Mouse (Mus musculus): ENCODE results near the gene Ddost. TPM values are rescaled to one million over a fixed set of nuclear protein-coding genes. Genes with fewer than 3 reads are reported as not detected.

The Ddost gene
- polyA plus RNA-seq, 1 experiment from 2014 or later = 200 TPM

GRCm38 (mm10) chr4:138316369-138316768, 11.8 kb downstream of the Ddost start:
- H3K9me3 ChIP-seq (ENCODE audit: control insufficient read depth, low read length) = no peaks in the 10 kb centered on the region
- H3K36me3 ChIP-seq (ENCODE audit: control insufficient read depth, insufficient read depth, low read length) = peaks cover 5% of the 10 kb centered on the region; the same call in 1 of the 2 replicates
- WGBS = 85% methylated on average over 6 of the region's 6 CpGs
- DNase-seq (ENCODE audit: low spot score) (no peak), ATAC-seq (replicated peaks; ENCODE audit: low FRiP score) (no peak)
- H3K27me3 ChIP-seq (ENCODE audit: control insufficient read depth, insufficient read depth, low read length) = no peaks in the 10 kb centered on the region
- H3K9ac ChIP-seq (ENCODE audit: low read length) = no peak overlapping the region
- no peak overlapping the region for H3K4me3 ChIP-seq (ENCODE audit: low read depth, low read length)
- no peak overlapping the region for H3K4me2 ChIP-seq (ENCODE audit: low read depth, low read length, severe bottlenecking)
- no peak overlapping the region for H3K27ac ChIP-seq (ENCODE audit: low read depth, low read length)
- H3K4me1 ChIP-seq (replicated peaks; ENCODE audit: control insufficient read depth, insufficient read depth, low read length) = no peaks in the 10 kb centered on the region

GRCm38 (mm10) chr4:138318509-138319266, 14.2 kb downstream of the Ddost start:
- WGBS = 53% methylated on average over 6 of the region's 6 CpGs
- H3K9ac ChIP-seq (ENCODE audit: low read length) = no peak overlapping the region
- H3K4me2 ChIP-seq (ENCODE audit: low read depth, low read length, severe bottlenecking) = no peak overlapping the region
- DNase-seq (ENCODE audit: low spot score) (peak; percentile 79), ATAC-seq (replicated peaks; ENCODE audit: low FRiP score) (peak; percentile 31; the same call in 1 of the 2 replicates)
- H3K36me3 ChIP-seq (ENCODE audit: control insufficient read depth, insufficient read depth, low read length) = no peaks in the 10 kb centered on the region
- no peaks in the 10 kb centered on the region for H3K27me3 ChIP-seq (ENCODE audit: control insufficient read depth, insufficient read depth, low read length)
- no peak overlapping the region for H3K4me3 ChIP-seq (ENCODE audit: low read depth, low read length)
- no peak overlapping the region for H3K27ac ChIP-seq (ENCODE audit: low read depth, low read length)
- H3K4me1 ChIP-seq (replicated peaks; ENCODE audit: control insufficient read depth, insufficient read depth, low read length) = peaks cover 9% of the 10 kb centered on the region; the same call in 1 of the 2 replicates
- no peaks in the 10 kb centered on the region for H3K9me3 ChIP-seq (ENCODE audit: control insufficient read depth, low read length)

DNA sequence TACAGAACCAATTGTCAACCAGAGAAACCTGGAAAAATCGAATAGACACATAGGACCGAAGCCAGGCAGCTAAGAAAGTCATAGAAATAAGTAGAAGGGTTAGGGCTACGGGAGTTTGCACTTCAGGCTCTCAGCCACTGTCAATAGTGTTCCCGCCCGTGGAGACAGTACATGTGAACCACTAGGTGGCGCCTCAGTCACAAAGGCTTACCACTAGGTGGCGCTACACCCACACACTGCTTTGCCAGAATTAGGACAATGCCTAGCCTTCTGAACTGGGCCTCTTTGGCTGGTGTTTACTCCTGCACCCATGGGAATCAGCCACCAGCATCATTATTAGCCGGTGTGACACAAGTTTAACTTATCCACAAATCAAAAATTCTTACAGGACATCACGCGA, 15.0 kb downstream of the Ddost start:
- DNase-seq (ENCODE audit: low spot score) (peak; percentile 90), ATAC-seq (replicated peaks; ENCODE audit: low FRiP score) (0 out of 2 replicates have a peak, but pooled peaks have one; percentile 31)
- 33% methylated on average over 10 of the region's 10 CpGs for WGBS
- no peak overlapping the region for H3K27ac ChIP-seq (ENCODE audit: low read depth, low read length)
- H3K27me3 ChIP-seq (ENCODE audit: control insufficient read depth, insufficient read depth, low read length) = no peaks in the 10 kb centered on the region
- peaks cover 9% of the 10 kb centered on the region; the same call in 1 of the 2 replicates for H3K4me1 ChIP-seq (replicated peaks; ENCODE audit: control insufficient read depth, insufficient read depth, low read length)
- no peak overlapping the region for H3K4me2 ChIP-seq (ENCODE audit: low read depth, low read length, severe bottlenecking)
- H3K9ac ChIP-seq (ENCODE audit: low read length) = no peak overlapping the region
- H3K9me3 ChIP-seq (ENCODE audit: control insufficient read depth, low read length) = no peaks in the 10 kb centered on the region
- no peaks in the 10 kb centered on the region for H3K36me3 ChIP-seq (ENCODE audit: control insufficient read depth, insufficient read depth, low read length)
- no peak overlapping the region for H3K4me3 ChIP-seq (ENCODE audit: low read depth, low read length)

- Histone ChIP-seq H3K4me1 (replicated peaks; ENCODE audit: control insufficient read depth, insufficient read depth, low read length) (peaks cover 9% of the 10 kb centered on the region; the same call in 1 of the 2 replicates), H3K4me3 (ENCODE audit: low read depth, low read length) (no peak overlapping the region), H3K27ac (ENCODE audit: low read depth, low read length) (no peak overlapping the region), H3K9ac (ENCODE audit: low read length) (no peak overlapping the region), H3K4me2 (ENCODE audit: low read depth, low read length, severe bottlenecking) (no peak overlapping the region), H3K36me3 (ENCODE audit: control insufficient read depth, insufficient read depth, low read length) (no peaks in the 10 kb centered on the region), H3K27me3 (ENCODE audit: control insufficient read depth, insufficient read depth, low read length) (no peaks in the 10 kb centered on the region), H3K9me3 (ENCODE audit: control insufficient read depth, low read length) (no peaks in the 10 kb centered on the region)
- ATAC-seq (replicated peaks; ENCODE audit: low FRiP score) = no peak
- 86% methylated on average over 11 of the region's 11 CpGs for WGBS
- DNase-seq (ENCODE audit: low spot score) = no peak
Measured at GRCm38 (mm10) chr4:138320711-138321110, 16.2 kb downstream of the Ddost start.

- WGBS = 82% methylated on average over 7 of the region's 7 CpGs
- no peak overlapping the region for H3K4me2 ChIP-seq (ENCODE audit: low read depth, low read length, severe bottlenecking)
- no peak for DNase-seq (ENCODE audit: low spot score)
- no peaks in the 10 kb centered on the region for H3K9me3 ChIP-seq (ENCODE audit: control insufficient read depth, low read length)
- H3K27ac ChIP-seq (ENCODE audit: low read depth, low read length) = no peak overlapping the region
- H3K9ac ChIP-seq (ENCODE audit: low read length) = no peak overlapping the region
- no peak overlapping the region for H3K4me3 ChIP-seq (ENCODE audit: low read depth, low read length)
- no peaks in the 10 kb centered on the region for H3K36me3 ChIP-seq (ENCODE audit: control insufficient read depth, insufficient read depth, low read length)
- ATAC-seq (replicated peaks; ENCODE audit: low FRiP score) = no peak
- no peaks in the 10 kb centered on the region for H3K27me3 ChIP-seq (ENCODE audit: control insufficient read depth, insufficient read depth, low read length)
- peaks cover 9% of the 10 kb centered on the region; the same call in 1 of the 2 replicates for H3K4me1 ChIP-seq (replicated peaks; ENCODE audit: control insufficient read depth, insufficient read depth, low read length)
Measured at GRCm38 (mm10) chr4:138321488-138321887, 17.0 kb downstream of the Ddost start.

DNA sequence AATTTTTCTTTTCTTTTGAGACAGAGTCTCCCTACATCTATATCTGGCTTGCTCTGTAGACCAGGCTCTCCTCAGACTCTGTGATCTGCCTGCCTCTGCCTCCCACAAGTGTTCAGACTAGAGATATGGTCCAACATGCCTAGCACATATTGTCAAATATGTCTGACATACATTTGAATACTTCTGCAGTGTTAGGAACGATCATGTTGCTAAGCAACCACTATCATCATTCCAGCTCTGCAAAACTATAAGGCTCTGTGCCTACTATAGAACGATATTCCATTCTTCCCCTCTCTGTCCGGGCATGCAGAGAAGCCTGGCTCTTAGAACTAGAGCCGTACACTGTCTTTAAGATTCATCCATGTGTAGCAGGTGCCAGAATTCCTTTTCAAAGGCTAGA, 18.2 kb downstream of the Ddost start:
- Histone ChIP-seq H3K4me2 (ENCODE audit: low read depth, low read length, severe bottlenecking) (no peak overlapping the region), H3K27me3 (ENCODE audit: control insufficient read depth, insufficient read depth, low read length) (no peaks in the 10 kb centered on the region), H3K4me1 (replicated peaks; ENCODE audit: control insufficient read depth, insufficient read depth, low read length) (peaks cover 9% of the 10 kb centered on the region; the same call in 1 of the 2 replicates), H3K4me3 (ENCODE audit: low read depth, low read length) (no peak overlapping the region), H3K36me3 (ENCODE audit: control insufficient read depth, insufficient read depth, low read length) (no peaks in the 10 kb centered on the region), H3K27ac (ENCODE audit: low read depth, low read length) (no peak overlapping the region), H3K9ac (ENCODE audit: low read length) (no peak overlapping the region), H3K9me3 (ENCODE audit: control insufficient read depth, low read length) (no peaks in the 10 kb centered on the region)
- DNase-seq (ENCODE audit: low spot score) (no peak), ATAC-seq (replicated peaks; ENCODE audit: low FRiP score) (no peak)
- WGBS = 28% methylated on average over 4 of the region's 4 CpGs

GRCm38 (mm10) chr4:138323753-138324152, 19.2 kb downstream of the Ddost start:
- Histone ChIP-seq H3K4me3 (ENCODE audit: low read depth, low read length) (no peak overlapping the region), H3K36me3 (ENCODE audit: control insufficient read depth, insufficient read depth, low read length) (no peaks in the 10 kb centered on the region), H3K27me3 (ENCODE audit: control insufficient read depth, insufficient read depth, low read length) (no peaks in the 10 kb centered on the region), H3K9ac (ENCODE audit: low read length) (no peak overlapping the region), H3K4me1 (replicated peaks; ENCODE audit: control insufficient read depth, insufficient read depth, low read length) (peaks cover 9% of the 10 kb centered on the region; the same call in 1 of the 2 replicates), H3K9me3 (ENCODE audit: control insufficient read depth, low read length) (no peaks in the 10 kb centered on the region), H3K27ac (ENCODE audit: low read depth, low read length) (no peak overlapping the region), H3K4me2 (ENCODE audit: low read depth, low read length, severe bottlenecking) (no peak overlapping the region)
- no peak for ATAC-seq (replicated peaks; ENCODE audit: low FRiP score)
- DNase-seq (ENCODE audit: low spot score) = no peak
- 72% methylated on average over 4 of the region's 4 CpGs for WGBS

DNA sequence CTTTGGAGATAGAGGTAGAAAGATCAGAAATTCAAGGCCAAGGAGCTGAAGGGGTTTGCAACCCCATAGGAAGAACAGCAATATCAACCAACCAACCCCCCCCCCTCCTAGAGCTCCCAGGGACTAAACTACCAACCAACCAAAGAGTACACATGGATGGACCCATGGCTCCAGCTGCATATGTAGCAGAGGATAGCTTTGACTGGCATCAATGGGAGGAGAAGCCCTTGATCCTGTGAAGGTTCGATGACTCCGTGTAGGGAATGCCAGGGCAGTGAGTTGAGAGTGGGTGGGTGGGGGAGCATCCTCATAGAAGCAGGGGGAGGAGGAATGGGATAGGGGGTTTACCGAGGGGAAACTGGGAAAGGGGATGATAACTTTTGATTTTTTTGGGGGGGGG, 19.9 kb downstream of the Ddost start:
- Histone ChIP-seq H3K9me3 (ENCODE audit: control insufficient read depth, low read length) (no peaks in the 10 kb centered on the region), H3K36me3 (ENCODE audit: control insufficient read depth, insufficient read depth, low read length) (no peaks in the 10 kb centered on the region), H3K27me3 (ENCODE audit: control insufficient read depth, insufficient read depth, low read length) (no peaks in the 10 kb centered on the region), H3K4me2 (ENCODE audit: low read depth, low read length, severe bottlenecking) (no peak overlapping the region), H3K4me3 (ENCODE audit: low read depth, low read length) (no peak overlapping the region), H3K9ac (ENCODE audit: low read length) (no peak overlapping the region), H3K4me1 (replicated peaks; ENCODE audit: control insufficient read depth, insufficient read depth, low read length) (peaks cover 9% of the 10 kb centered on the region; the same call in 1 of the 2 replicates), H3K27ac (ENCODE audit: low read depth, low read length) (no peak overlapping the region)
- WGBS = 84% methylated on average over 3 of the region's 3 CpGs
- no peak for ATAC-seq (replicated peaks; ENCODE audit: low FRiP score)
- no peak for DNase-seq (ENCODE audit: low spot score)
